Mouse (Mus musculus): Measurements from ENCODE around the gene Mycbp2. TPM values are rescaled to one million over a fixed set of nuclear protein-coding genes. Genes with fewer than 3 reads are reported as not detected.

Gene Mycbp2
- polyA plus RNA-seq, 1 experiment from 2014 or later = 23.6 TPM

DNA sequence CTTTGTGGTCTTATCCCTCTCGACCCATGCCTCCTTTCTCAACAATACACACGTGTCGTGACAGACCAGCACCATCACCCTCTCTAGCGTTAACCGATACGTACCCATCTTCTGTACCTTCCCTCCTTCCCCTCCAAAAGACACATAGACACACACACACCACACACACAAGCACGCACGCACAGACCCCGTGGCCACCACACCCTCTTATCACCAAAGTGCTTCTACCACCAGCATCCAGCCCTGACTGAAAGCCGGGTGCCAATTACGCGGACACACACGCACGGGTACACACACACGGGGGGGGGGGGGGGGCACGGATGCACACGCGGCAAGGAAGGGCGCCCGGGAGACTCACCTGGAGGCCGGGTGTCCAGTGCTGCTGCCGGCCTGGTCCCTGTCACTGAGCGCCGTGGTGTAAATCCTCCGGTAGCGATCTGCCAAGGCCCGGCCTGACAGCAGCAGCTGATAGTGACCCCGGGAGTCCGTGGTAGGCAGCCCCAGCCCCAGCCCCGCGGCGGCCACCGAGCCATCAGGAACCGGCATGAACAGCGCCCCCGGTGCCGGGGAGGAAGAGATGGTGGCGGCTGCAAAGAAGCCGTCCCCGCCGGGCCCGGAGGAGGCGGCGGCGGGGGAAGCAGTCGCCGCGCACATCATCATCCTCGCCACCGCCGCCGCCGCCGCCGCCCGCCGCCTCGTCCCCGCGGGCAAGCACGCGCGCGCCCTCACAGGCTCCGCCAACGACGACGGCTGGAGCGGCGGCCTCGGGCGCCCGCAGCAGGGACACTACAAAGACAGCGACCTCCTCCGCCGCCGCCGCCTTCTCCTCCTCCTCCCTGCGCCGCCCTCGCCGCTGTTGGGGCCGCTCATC is 521 bp downstream of the Mycbp2 start:
- peak; percentile 45; the same call in 1 of the 2 replicates for ATAC-seq (ENCODE audit: insufficient number of reproducible peaks, low FRiP score, low TSS enrichment, low read depth)
- no peaks in the 10 kb centered on the region for H3K27me3 ChIP-seq
- WGBS = 1% methylated on average over 45 of the region's 83 CpGs

DNA sequence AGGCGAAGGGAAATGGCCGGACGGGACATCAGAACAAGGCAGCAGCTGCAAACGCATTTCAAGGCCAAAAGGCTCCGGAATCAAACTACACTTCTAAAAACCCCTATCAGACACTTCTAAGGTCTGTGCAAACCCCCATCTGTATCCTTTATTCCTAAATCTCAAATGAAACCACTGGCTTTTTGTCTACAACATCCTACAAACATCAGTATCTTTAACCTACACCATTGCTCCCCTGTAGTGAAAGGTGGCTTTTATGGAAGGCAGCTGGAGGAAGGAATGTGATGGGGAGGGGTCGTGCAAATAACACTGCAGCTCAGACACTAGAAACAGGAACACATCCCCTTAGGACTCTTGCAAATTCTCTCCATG is 1.1 kb downstream of the Mycbp2 start:
- Histone ChIP-seq H3K4me2 (peak overlapping the region; percentile 72), H3K36me3 (no peaks in the 10 kb centered on the region), H3K27ac (peak overlapping the region; percentile 87), H3K9ac (peak overlapping the region; percentile 67), H3K4me3 (peak overlapping the region; percentile 79), H3K4me1 (peaks cover 17% of the 10 kb centered on the region), H3K9me3 (no peaks in the 10 kb centered on the region), H3K27me3 (no peaks in the 10 kb centered on the region)
- WGBS = 1% methylated on average over 6 of the region's 6 CpGs
- ATAC-seq (ENCODE audit: insufficient number of reproducible peaks, low FRiP score, low TSS enrichment, low read depth) = no peak

More for the DNA sequence above, 521 bp downstream of the Mycbp2 start:
- no peaks in the 10 kb centered on the region for H3K36me3 ChIP-seq
- H3K9me3 ChIP-seq = no peaks in the 10 kb centered on the region
- peak overlapping the region; percentile 72 for H3K4me2 ChIP-seq
- H3K4me3 ChIP-seq = peak overlapping the region; percentile 79
- H3K27ac ChIP-seq = peak overlapping the region; percentile 87
- H3K9ac ChIP-seq = peak overlapping the region; percentile 67
- peaks cover 17% of the 10 kb centered on the region for H3K4me1 ChIP-seq

DNA sequence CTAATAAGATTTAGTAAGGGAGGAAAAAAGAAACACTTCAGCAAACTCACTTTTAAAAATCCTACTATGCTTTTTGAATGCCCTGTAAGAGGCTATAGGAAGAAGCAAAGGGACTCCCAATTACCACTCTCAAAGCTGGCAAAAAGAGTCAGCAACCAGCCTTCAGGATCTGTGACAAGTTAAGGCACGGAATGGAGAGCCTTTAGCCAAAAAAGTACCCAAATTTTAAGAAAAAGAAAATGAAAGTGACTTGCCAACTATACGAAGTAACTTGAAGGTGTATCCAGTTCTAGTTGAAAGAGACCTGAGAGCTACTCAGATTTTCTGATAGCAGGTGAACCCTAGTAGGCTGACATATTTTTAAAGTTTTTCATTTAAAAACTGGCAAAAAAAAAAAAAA is 1.6 kb downstream of the Mycbp2 start:
- ATAC-seq (ENCODE audit: insufficient number of reproducible peaks, low FRiP score, low TSS enrichment, low read depth) = no peak
- no peak overlapping the region for H3K9ac ChIP-seq
- H3K27ac ChIP-seq = no peak overlapping the region
- H3K36me3 ChIP-seq = no peaks in the 10 kb centered on the region
- peaks cover 16% of the 10 kb centered on the region for H3K4me1 ChIP-seq
- peak overlapping the region; percentile 72 for H3K4me2 ChIP-seq
- 37% methylated on average over 2 of the region's 2 CpGs for WGBS
- no peaks in the 10 kb centered on the region for H3K9me3 ChIP-seq
- H3K27me3 ChIP-seq = no peaks in the 10 kb centered on the region
- H3K4me3 ChIP-seq = peak overlapping the region; percentile 79

DNA sequence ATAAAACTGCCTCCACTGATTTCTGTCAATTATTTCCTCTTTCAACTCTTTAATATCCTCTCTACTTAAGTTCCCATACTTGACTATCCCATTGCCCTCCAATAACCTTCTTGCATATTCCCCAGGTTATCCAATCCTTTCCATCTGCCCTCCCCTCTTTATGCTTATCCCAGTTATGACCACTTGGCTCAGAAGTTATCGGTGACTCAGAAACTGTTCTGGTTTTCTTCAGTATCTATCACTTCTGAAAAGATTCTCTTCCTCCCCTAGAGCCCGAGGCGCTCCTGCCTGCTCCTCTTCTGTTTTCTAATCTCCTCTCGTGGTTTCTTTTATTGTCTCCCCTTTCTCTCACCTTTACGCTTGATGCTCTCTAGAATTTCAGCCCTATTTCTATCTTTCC is 2.8 kb downstream of the Mycbp2 start:
- Histone ChIP-seq H3K27ac (no peak overlapping the region), H3K36me3 (no peaks in the 10 kb centered on the region), H3K4me3 (no peak overlapping the region), H3K9me3 (no peaks in the 10 kb centered on the region), H3K9ac (no peak overlapping the region), H3K4me1 (peaks cover 13% of the 10 kb centered on the region), H3K27me3 (no peaks in the 10 kb centered on the region), H3K4me2 (no peak overlapping the region)
- ATAC-seq (ENCODE audit: insufficient number of reproducible peaks, low FRiP score, low TSS enrichment, low read depth) = no peak
- WGBS = 65% methylated on average over 5 of the region's 5 CpGs

DNA sequence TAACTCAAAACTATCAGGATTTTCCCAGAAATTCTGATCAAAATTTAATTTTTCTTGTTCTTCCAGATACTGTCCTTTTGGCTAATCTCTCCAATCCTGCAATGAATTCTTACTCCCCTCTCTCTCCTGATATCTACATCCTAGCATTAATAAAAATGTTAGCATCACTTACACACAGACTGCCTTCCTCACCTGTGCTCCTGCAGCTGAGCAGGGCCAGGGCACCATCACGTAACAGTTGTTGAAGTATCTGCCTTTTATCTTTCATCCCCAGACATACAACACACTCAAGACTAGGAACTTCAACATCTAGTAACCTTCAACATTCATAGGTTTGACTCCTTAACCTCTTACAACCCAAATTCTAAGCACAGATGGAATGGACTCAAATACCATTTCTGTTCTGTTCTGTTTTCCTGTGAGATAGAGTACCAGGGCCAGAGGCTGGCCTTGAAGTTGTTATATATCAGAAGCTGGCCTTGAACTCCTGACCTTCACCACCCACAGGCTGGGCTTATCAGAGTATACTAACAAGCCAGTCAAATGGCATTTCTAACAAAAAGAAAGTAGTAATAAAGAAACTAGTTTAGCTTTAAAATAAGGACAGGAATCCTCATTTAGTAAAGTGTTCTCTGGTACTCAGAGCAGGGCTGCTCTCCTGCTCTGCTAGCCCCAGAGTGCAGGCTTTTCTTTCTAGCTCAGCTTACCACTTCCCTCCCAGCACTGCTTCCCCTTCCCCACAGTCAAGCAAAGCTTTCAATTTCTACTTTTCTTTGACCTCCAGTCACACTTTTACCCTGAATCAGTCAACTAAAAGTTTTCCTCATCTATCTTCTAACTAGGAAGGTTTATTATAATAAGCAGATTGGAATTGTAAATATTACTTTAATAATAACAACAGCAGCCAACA is 5.0 kb downstream of the Mycbp2 start:
- H3K27ac ChIP-seq = no peak overlapping the region
- no peak overlapping the region for H3K4me2 ChIP-seq
- no peaks in the 10 kb centered on the region for H3K27me3 ChIP-seq
- 72% methylated on average over 1 of the region's 1 CpGs for WGBS
- peaks cover 6% of the 10 kb centered on the region for H3K4me1 ChIP-seq
- no peaks in the 10 kb centered on the region for H3K9me3 ChIP-seq
- H3K36me3 ChIP-seq = no peaks in the 10 kb centered on the region
- no peak overlapping the region for H3K9ac ChIP-seq
- H3K4me3 ChIP-seq = no peak overlapping the region
- ATAC-seq (ENCODE audit: insufficient number of reproducible peaks, low FRiP score, low TSS enrichment, low read depth) = no peak

DNA sequence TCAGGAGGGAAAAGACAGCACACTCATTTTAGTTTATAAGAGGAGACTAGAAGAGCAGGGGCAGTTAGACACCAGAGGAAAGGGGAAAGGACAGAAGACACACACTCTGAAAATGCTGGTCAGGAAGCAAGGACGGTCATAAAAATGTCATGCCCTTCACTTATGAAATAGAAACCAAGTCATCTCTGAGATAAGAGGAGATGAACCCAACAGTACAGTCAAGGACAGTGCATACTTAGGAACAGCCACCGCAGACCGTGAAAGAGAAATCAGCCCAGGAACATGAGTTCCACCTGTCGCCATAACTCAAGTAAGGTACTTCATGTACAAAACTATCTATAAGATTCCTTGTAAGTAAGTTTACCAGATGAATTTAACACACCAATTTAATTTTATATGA is 33.7 kb downstream of the Mycbp2 start:
- WGBS = 94% methylated on average over 4 of the region's 4 CpGs

DNA sequence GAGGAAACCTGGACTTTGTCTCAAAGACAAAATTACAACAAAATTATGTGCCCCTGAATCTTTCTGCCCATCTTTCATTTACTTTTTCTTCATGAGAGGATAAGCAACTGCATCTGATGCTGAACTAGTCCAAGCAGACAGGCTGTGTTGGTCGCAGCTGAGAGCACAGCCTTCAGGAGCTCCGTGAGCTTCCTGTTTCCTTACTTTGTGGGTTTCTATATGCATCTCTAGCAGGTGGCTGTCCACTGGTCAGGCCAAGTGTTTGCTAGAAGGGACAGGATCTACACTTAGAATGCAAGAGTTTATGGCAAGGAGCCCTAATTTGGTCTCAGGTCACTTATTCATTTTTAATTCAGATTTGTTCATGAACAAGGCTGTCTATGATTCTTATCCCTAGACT is 50.4 kb downstream of the Mycbp2 start:
- Histone ChIP-seq H3K4me2 (no peak overlapping the region), H3K27me3 (no peaks in the 10 kb centered on the region), H3K4me3 (no peak overlapping the region), H3K9me3 (no peaks in the 10 kb centered on the region), H3K9ac (no peak overlapping the region), H3K36me3 (peaks cover 28% of the 10 kb centered on the region), H3K4me1 (no peaks in the 10 kb centered on the region), H3K27ac (no peak overlapping the region)
- no peak for ATAC-seq (ENCODE audit: insufficient number of reproducible peaks, low FRiP score, low TSS enrichment, low read depth)
- WGBS = 99% methylated on average over 2 of the region's 2 CpGs

More for the DNA sequence above, 33.7 kb downstream of the Mycbp2 start:
- ATAC-seq (ENCODE audit: insufficient number of reproducible peaks, low FRiP score, low TSS enrichment, low read depth) = no peak
- no peak overlapping the region for H3K4me2 ChIP-seq
- no peaks in the 10 kb centered on the region for H3K9me3 ChIP-seq
- no peak overlapping the region for H3K9ac ChIP-seq
- H3K27me3 ChIP-seq = no peaks in the 10 kb centered on the region
- H3K4me1 ChIP-seq = no peaks in the 10 kb centered on the region
- H3K36me3 ChIP-seq = peaks cover 32% of the 10 kb centered on the region
- no peak overlapping the region for H3K4me3 ChIP-seq
- no peak overlapping the region for H3K27ac ChIP-seq

DNA sequence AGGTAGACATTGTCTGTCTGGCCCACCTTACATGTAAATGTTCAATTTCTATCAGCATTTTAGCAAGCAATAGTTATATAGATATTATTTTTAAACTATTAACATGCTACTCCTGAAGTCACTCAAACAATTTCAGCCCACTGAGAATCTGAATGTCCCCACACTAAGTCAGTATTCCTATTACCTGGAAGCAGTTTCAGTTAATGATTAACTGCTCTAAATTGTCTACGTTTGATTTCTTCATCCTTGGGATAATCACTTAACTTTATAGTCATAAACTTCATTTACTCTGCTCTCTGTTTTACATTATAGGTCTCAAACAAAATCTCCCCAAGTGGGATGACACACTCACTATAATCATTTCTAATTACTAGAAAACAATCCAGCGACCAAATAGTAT is 60.0 kb downstream of the Mycbp2 start:
- Histone ChIP-seq H3K9me3 (no peaks in the 10 kb centered on the region), H3K27me3 (no peaks in the 10 kb centered on the region), H3K27ac (no peak overlapping the region), H3K9ac (no peak overlapping the region), H3K36me3 (peaks cover 15% of the 10 kb centered on the region), H3K4me1 (no peaks in the 10 kb centered on the region), H3K4me3 (no peak overlapping the region), H3K4me2 (no peak overlapping the region)
- 82% methylated on average over 2 of the region's 2 CpGs for WGBS
- ATAC-seq (ENCODE audit: insufficient number of reproducible peaks, low FRiP score, low TSS enrichment, low read depth) = no peak

DNA sequence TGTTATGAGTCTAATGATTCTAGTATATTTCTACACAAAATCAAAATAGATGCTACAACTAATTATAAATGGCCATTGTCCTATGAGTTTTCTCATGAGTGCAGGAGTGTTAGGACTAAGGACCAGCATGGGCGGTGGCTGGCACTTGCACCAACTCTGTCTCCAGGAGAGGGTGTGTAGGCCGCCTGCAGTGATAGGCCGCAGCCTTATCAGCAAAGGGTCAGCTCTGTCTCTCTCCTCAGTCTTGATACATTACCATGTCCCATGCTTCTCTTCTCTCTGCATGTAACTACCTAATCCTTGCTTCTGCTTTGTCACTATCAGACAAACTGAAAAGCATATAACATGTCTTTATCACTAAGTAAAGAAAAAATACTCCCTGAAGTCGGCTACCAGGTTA is 69.9 kb downstream of the Mycbp2 start:
- WGBS = 92% methylated on average over 4 of the region's 4 CpGs

DNA sequence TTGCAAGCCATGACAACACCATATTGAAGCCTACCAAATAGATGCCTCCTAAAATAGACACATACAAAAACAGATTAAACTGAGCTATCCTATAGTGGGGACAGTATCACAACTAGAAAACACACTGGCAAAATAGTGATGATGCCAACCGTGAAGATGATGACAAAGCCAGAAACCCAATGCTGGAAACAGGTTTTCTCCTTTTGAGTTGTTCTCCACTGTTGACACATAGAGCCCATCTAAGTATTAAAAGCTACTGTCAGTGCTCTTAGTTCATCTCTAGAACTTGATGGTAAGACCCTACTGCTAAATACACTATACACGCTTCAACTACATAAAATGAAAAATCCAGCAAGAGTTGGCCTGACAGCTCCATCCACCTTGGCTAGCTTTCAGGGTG is 86.2 kb downstream of the Mycbp2 start:
- Histone ChIP-seq H3K9ac (no peak overlapping the region), H3K4me3 (no peak overlapping the region), H3K4me1 (no peaks in the 10 kb centered on the region), H3K36me3 (peaks cover 26% of the 10 kb centered on the region), H3K27ac (no peak overlapping the region), H3K4me2 (no peak overlapping the region), H3K9me3 (no peaks in the 10 kb centered on the region), H3K27me3 (no peaks in the 10 kb centered on the region)
- no peak for ATAC-seq (ENCODE audit: insufficient number of reproducible peaks, low FRiP score, low TSS enrichment, low read depth)
- 94% methylated on average over 2 of the region's 2 CpGs for WGBS

More for the DNA sequence above, 69.9 kb downstream of the Mycbp2 start:
- ATAC-seq (ENCODE audit: insufficient number of reproducible peaks, low FRiP score, low TSS enrichment, low read depth) = no peak
- Histone ChIP-seq H3K36me3 (peaks cover 17% of the 10 kb centered on the region), H3K9me3 (no peaks in the 10 kb centered on the region), H3K4me1 (no peaks in the 10 kb centered on the region), H3K4me3 (no peak overlapping the region), H3K27ac (no peak overlapping the region), H3K9ac (no peak overlapping the region), H3K4me2 (no peak overlapping the region), H3K27me3 (no peaks in the 10 kb centered on the region)

DNA sequence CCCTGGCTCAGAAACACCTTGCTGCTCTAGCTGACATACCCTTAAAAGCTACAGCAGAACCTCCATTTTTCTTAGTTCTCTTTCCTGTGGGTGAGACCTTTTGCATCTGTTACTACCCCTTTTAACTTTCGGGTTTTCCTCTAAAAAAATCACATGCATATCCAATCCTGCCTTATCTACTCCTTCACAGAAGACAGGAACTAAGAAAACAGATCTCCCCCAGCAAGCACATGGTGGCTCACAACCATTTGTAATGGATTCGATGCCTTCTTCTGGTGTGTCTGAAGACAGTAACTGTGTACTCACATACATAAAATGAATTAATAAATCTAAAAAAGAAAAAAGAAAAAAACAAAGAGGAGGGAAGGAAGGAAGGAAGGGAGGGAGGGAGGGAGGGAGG is 87.9 kb downstream of the Mycbp2 start:
- H3K9me3 ChIP-seq = no peaks in the 10 kb centered on the region

DNA sequence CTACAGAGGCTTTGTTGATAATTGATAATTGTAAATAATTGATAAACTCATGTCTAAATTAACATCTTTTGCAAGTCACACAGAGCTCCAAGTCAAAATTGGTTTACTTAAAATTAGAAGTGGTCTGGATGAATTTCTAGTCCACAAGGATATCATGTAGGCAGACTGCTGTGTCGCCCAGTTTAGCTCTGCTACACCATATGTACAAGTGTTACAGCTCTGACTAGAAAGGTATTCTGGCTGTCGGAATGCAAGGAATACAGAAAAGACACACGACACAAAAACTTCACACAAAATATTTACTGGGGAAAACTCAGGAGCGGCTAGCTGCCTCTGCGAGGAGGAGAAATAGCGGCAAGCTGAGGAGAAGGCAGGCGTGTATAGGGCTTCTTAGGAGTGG is 89.7 kb downstream of the Mycbp2 start:
- H3K9ac ChIP-seq = no peak overlapping the region

More for the DNA sequence above, 87.9 kb downstream of the Mycbp2 start:
- no peaks in the 10 kb centered on the region for H3K27me3 ChIP-seq
- H3K4me3 ChIP-seq = no peak overlapping the region
- H3K9ac ChIP-seq = no peak overlapping the region
- H3K36me3 ChIP-seq = peaks cover 26% of the 10 kb centered on the region
- no peaks in the 10 kb centered on the region for H3K4me1 ChIP-seq
- no peak overlapping the region for H3K4me2 ChIP-seq
- H3K27ac ChIP-seq = no peak overlapping the region
- ATAC-seq (ENCODE audit: insufficient number of reproducible peaks, low FRiP score, low TSS enrichment, low read depth) = no peak
- 87% methylated on average over 2 of the region's 2 CpGs for WGBS

More for the DNA sequence above, 89.7 kb downstream of the Mycbp2 start:
- Histone ChIP-seq H3K9me3 (no peaks in the 10 kb centered on the region), H3K27ac (no peak overlapping the region), H3K36me3 (peaks cover 31% of the 10 kb centered on the region), H3K4me1 (no peaks in the 10 kb centered on the region), H3K4me3 (no peak overlapping the region), H3K27me3 (no peaks in the 10 kb centered on the region), H3K4me2 (no peak overlapping the region)
- 92% methylated on average over 7 of the region's 7 CpGs for WGBS
- ATAC-seq (ENCODE audit: insufficient number of reproducible peaks, low FRiP score, low TSS enrichment, low read depth) = no peak
